Mouse (Mus musculus) hindbrain, embryonic 12.5 days (tissue): ENCODE results near the gene Ier5l. TPM values are rescaled to one million over a fixed set of nuclear protein-coding genes. Genes with fewer than 3 reads are reported as not detected.

Experiments
- ATAC-seq: fragments of 200-750 bp; cut with Nextera tagmentation; 2 replicates; pipeline ENCODE4 v1.8.0; 2017; ENCODE audit warnings: moderate TSS enrichment; ENCODE audit not compliant: low FRiP score
- H3K27ac ChIP-seq: fragments of 300-500 bp; sonication (generic); 2 replicates; pipeline ENCODE4 v1.5.1; 2016; ENCODE audit warnings: mild to moderate bottlenecking
- H3K27me3 ChIP-seq: fragments of 300-500 bp; sonication (generic); 2 replicates; pipeline ENCODE4 v1.6.1; 2016; ENCODE audit warnings: mild to moderate bottlenecking
- H3K36me3 ChIP-seq: fragments of 300-500 bp; sonication (generic); 2 replicates; pipeline ENCODE4 v1.6.1; 2016; ENCODE audit warnings: mild to moderate bottlenecking
- H3K4me1 ChIP-seq: fragments of 300-500 bp; sonication (generic); 2 replicates; pipeline ENCODE4 v1.6.1; 2016
- H3K4me2 ChIP-seq: fragments of 300-500 bp; sonication (generic); replicated peaks from 2 replicates; pipeline ENCODE4 v1.6.1; 2016; ENCODE audit warnings: mild to moderate bottlenecking
- H3K4me3 ChIP-seq: fragments of 300-500 bp; sonication (generic); 2 replicates; pipeline ENCODE4 v1.5.1; 2016; ENCODE audit warnings: mild to moderate bottlenecking
- H3K9ac ChIP-seq: fragments of 300-500 bp; sonication (generic); 2 replicates; pipeline ENCODE4 v1.6.1; 2016; ENCODE audit warnings: mild to moderate bottlenecking, moderate library complexity
- H3K9me3 ChIP-seq: fragments of 300-500 bp; sonication (generic); replicated peaks from 2 replicates; pipeline ENCODE4 v1.6.1; 2016; ENCODE audit warnings: mild to moderate bottlenecking
- WGBS: fragments of 180-500 bp; shearing (Covaris S2); methylation state at CpG from one replicate; pipeline ENCODE4 v1.1.7; 2016; 5-methylcytosine and 5-hydroxymethylcytosine counted together
- polyA plus RNA-seq: library from polyadenylated mRNA; unstranded; fragments of >200 nt; fragmentation: Nextera tagmentation; extraction: Ambion mirVana; gene quantifications from 2 replicates; pipeline ENCODE4 v1.2.1, GENCODE M21; 2016

Gene Ier5l
- polyA plus RNA-seq, 1 experiment from 2014 or later = 4.8 TPM

GRCm38 (mm10) chr2:30446891-30447826 is 26.9 kb downstream of the Ier5l start:
- H3K9ac ChIP-seq = no peak overlapping the region
- H3K27ac ChIP-seq = peak overlapping the region; percentile 37; the same call in 1 of the 2 replicates
- no peak overlapping the region for H3K4me2 ChIP-seq
- peaks cover 40% of the 10 kb centered on the region for H3K36me3 ChIP-seq
- no peaks in the 10 kb centered on the region for H3K27me3 ChIP-seq
- H3K4me1 ChIP-seq = peaks cover 37% of the 10 kb centered on the region
- no peak for ATAC-seq
- no peaks in the 10 kb centered on the region for H3K9me3 ChIP-seq
- 87% methylated on average over 10 of the region's 10 CpGs for WGBS
- H3K4me3 ChIP-seq = no peak overlapping the region

GRCm38 (mm10) chr2:30445312-30445711 is 28.7 kb downstream of the Ier5l start:
- no peaks in the 10 kb centered on the region for H3K27me3 ChIP-seq
- peak overlapping the region; percentile 25 for H3K9ac ChIP-seq
- H3K27ac ChIP-seq = peak overlapping the region; percentile 46
- H3K36me3 ChIP-seq = peaks cover 38% of the 10 kb centered on the region
- H3K9me3 ChIP-seq = no peaks in the 10 kb centered on the region
- peaks cover 55% of the 10 kb centered on the region for H3K4me1 ChIP-seq
- ATAC-seq = no peak
- no peak overlapping the region for H3K4me3 ChIP-seq
- no peak overlapping the region for H3K4me2 ChIP-seq
- 19% methylated on average over 2 of the region's 2 CpGs for WGBS

- Histone ChIP-seq H3K4me1 (peaks cover 61% of the 10 kb centered on the region), H3K9me3 (no peaks in the 10 kb centered on the region), H3K27ac (peak overlapping the region; percentile 25; the same call in 1 of the 2 replicates), H3K9ac (no peak overlapping the region; the same call in 1 of the 2 replicates), H3K4me2 (no peak overlapping the region), H3K4me3 (no peak overlapping the region), H3K27me3 (no peaks in the 10 kb centered on the region), H3K36me3 (peaks cover 33% of the 10 kb centered on the region)
- ATAC-seq = no peak
These were observed 29.6 kb downstream of the Ier5l start for GRCm38 (mm10) chr2:30444450-30444849.

- Histone ChIP-seq H3K4me1 (peaks cover 61% of the 10 kb centered on the region), H3K9ac (no peak overlapping the region; the same call in 1 of the 2 replicates), H3K27ac (peak overlapping the region; percentile 99; the same call in 1 of the 2 replicates), H3K9me3 (no peaks in the 10 kb centered on the region), H3K36me3 (peaks cover 33% of the 10 kb centered on the region), H3K27me3 (no peaks in the 10 kb centered on the region), H3K4me2 (no peak overlapping the region), H3K4me3 (no peak overlapping the region)
- no peak for ATAC-seq
- 68% methylated on average over 5 of the region's 5 CpGs for WGBS
These were observed 30.0 kb downstream of the Ier5l start for GRCm38 (mm10) chr2:30444006-30444405.

- ATAC-seq = no peak
- Histone ChIP-seq H3K9me3 (no peaks in the 10 kb centered on the region), H3K4me3 (no peak overlapping the region), H3K27me3 (no peaks in the 10 kb centered on the region), H3K4me2 (no peak overlapping the region), H3K36me3 (peaks cover 36% of the 10 kb centered on the region), H3K4me1 (peaks cover 61% of the 10 kb centered on the region), H3K27ac (peak overlapping the region; percentile 99), H3K9ac (peak overlapping the region; percentile 24; the same call in 1 of the 2 replicates)
- WGBS = 68% methylated on average over 4 of the region's 4 CpGs
These were observed 30.7 kb downstream of the Ier5l start for GRCm38 (mm10) chr2:30443281-30443680.

GRCm38 (mm10) chr2:30442498-30442890 is 31.5 kb downstream of the Ier5l start:
- peak overlapping the region; percentile 57 for H3K9ac ChIP-seq
- H3K9me3 ChIP-seq = no peaks in the 10 kb centered on the region
- H3K4me2 ChIP-seq = peak overlapping the region; percentile 43
- H3K27me3 ChIP-seq = no peaks in the 10 kb centered on the region
- H3K27ac ChIP-seq = peak overlapping the region; percentile 99
- H3K4me3 ChIP-seq = no peak overlapping the region
- WGBS = 48% methylated on average over 5 of the region's 5 CpGs
- peaks cover 43% of the 10 kb centered on the region for H3K36me3 ChIP-seq
- peaks cover 61% of the 10 kb centered on the region for H3K4me1 ChIP-seq
- ATAC-seq = no peak

- Histone ChIP-seq H3K4me3 (no peak overlapping the region; the same call in 1 of the 2 replicates), H3K4me1 (peaks cover 61% of the 10 kb centered on the region), H3K27me3 (no peaks in the 10 kb centered on the region), H3K27ac (peak overlapping the region; percentile 99), H3K4me2 (peak overlapping the region; percentile 43), H3K9me3 (no peaks in the 10 kb centered on the region), H3K9ac (peak overlapping the region; percentile 57), H3K36me3 (peaks cover 47% of the 10 kb centered on the region)
- 4% methylated on average over 15 of the region's 15 CpGs for WGBS
- ATAC-seq = peak; percentile 81
These were observed 32.2 kb downstream of the Ier5l start for GRCm38 (mm10) chr2:30441518-30442497.

- WGBS = 14% methylated on average over 12 of the region's 12 CpGs
- Histone ChIP-seq H3K27me3 (no peaks in the 10 kb centered on the region), H3K4me2 (peak overlapping the region; percentile 43), H3K36me3 (peaks cover 49% of the 10 kb centered on the region), H3K9me3 (no peaks in the 10 kb centered on the region), H3K4me1 (peaks cover 59% of the 10 kb centered on the region), H3K9ac (peak overlapping the region; percentile 57), H3K27ac (peak overlapping the region; percentile 99), H3K4me3 (no peak overlapping the region; the same call in 1 of the 2 replicates)
- peak; percentile 33 for ATAC-seq
These were observed 33.1 kb downstream of the Ier5l start for GRCm38 (mm10) chr2:30440701-30441517.

- Histone ChIP-seq H3K4me2 (no peak overlapping the region), H3K36me3 (peaks cover 48% of the 10 kb centered on the region), H3K4me1 (peaks cover 53% of the 10 kb centered on the region), H3K9me3 (no peaks in the 10 kb centered on the region), H3K27ac (peak overlapping the region; percentile 99), H3K9ac (peak overlapping the region; percentile 36; the same call in 1 of the 2 replicates), H3K27me3 (no peaks in the 10 kb centered on the region), H3K4me3 (no peak overlapping the region)
- no peak for ATAC-seq
- WGBS = 62% methylated on average over 3 of the region's 3 CpGs
These were observed 33.8 kb downstream of the Ier5l start for GRCm38 (mm10) chr2:30440211-30440700.

- ATAC-seq = no peak
- Histone ChIP-seq H3K9me3 (no peaks in the 10 kb centered on the region), H3K27me3 (no peaks in the 10 kb centered on the region), H3K4me1 (peaks cover 47% of the 10 kb centered on the region), H3K27ac (peak overlapping the region; percentile 99; the same call in 1 of the 2 replicates), H3K36me3 (peaks cover 48% of the 10 kb centered on the region), H3K4me2 (no peak overlapping the region), H3K9ac (no peak overlapping the region), H3K4me3 (no peak overlapping the region)
- 93% methylated on average over 6 of the region's 6 CpGs for WGBS
These were observed 34.4 kb downstream of the Ier5l start for GRCm38 (mm10) chr2:30439631-30440030.

GRCm38 (mm10) chr2:30437791-30438190 is 36.2 kb downstream of the Ier5l start:
- peaks cover 51% of the 10 kb centered on the region for H3K36me3 ChIP-seq
- ATAC-seq = no peak
- WGBS = 94% methylated on average over 4 of the region's 4 CpGs

More at GRCm38 (mm10) chr2:30437791-30438190, 36.2 kb downstream of the Ier5l start:
- Histone ChIP-seq H3K4me3 (no peak overlapping the region), H3K4me1 (peaks cover 30% of the 10 kb centered on the region), H3K27me3 (no peaks in the 10 kb centered on the region), H3K9me3 (no peaks in the 10 kb centered on the region), H3K4me2 (no peak overlapping the region), H3K9ac (no peak overlapping the region), H3K27ac (no peak overlapping the region)
